Mouse (Mus musculus) midbrain, embryonic 11.5 days (tissue): Measurements from ENCODE around the gene Crim1. TPM values are rescaled to one million over a fixed set of nuclear protein-coding genes. Genes with fewer than 3 reads are reported as not detected.

Experiments
- ATAC-seq: fragments of 200-750 bp; cut with Nextera tagmentation; 2 replicates; pipeline ENCODE4 v1.8.0; 2017; ENCODE audit warnings: moderate TSS enrichment, moderate library complexity; ENCODE audit not compliant: low FRiP score
- DNase-seq: peaks from one replicate; pipeline ENCODE4 v3.0.0; 2015; ENCODE audit warnings: low spot score; ENCODE audit errors: missing footprints
- H3K27ac ChIP-seq: fragments of 300-500 bp; sonication (generic); 2 replicates; pipeline ENCODE4 v1.5.1; 2014; ENCODE audit warnings: low read depth, low read length
- H3K27me3 ChIP-seq: fragments of 300-500 bp; sonication (generic); 2 replicates; pipeline ENCODE4 v1.6.1; 2014; ENCODE audit warnings: mild to moderate bottlenecking, low read length, moderate library complexity, mixed read lengths; ENCODE audit not compliant: control insufficient read depth, insufficient read depth
- H3K36me3 ChIP-seq: fragments of 300-500 bp; sonication (generic); 2 replicates; pipeline ENCODE4 v1.6.1; 2014; ENCODE audit warnings: mild to moderate bottlenecking, low read length, moderate library complexity, mixed read lengths; ENCODE audit not compliant: control insufficient read depth, insufficient read depth
- H3K4me1 ChIP-seq: fragments of 300-500 bp; sonication (generic); 2 replicates; pipeline ENCODE4 v1.6.1; 2014; ENCODE audit warnings: low read length; ENCODE audit not compliant: control insufficient read depth, insufficient read depth
- H3K4me2 ChIP-seq: fragments of 300-500 bp; sonication (generic); 2 replicates; pipeline ENCODE4 v1.6.1; 2014; ENCODE audit warnings: mild to moderate bottlenecking, moderate library complexity
- H3K4me3 ChIP-seq: fragments of 300-500 bp; sonication (generic); 2 replicates; pipeline ENCODE4 v1.5.1; 2014; ENCODE audit warnings: low read depth, low read length
- H3K9ac ChIP-seq: fragments of 300-500 bp; sonication (generic); 2 replicates; pipeline ENCODE4 v1.6.1; 2014; ENCODE audit warnings: low read length
- H3K9me3 ChIP-seq: fragments of 300-500 bp; sonication (generic); 2 replicates; pipeline ENCODE4 v1.6.1; 2016; ENCODE audit warnings: low read length; ENCODE audit not compliant: control insufficient read depth
- WGBS: fragments of 180-500 bp; shearing (Covaris S2); extraction: QIAGEN DNeasy Blood & Tissue Kit; methylation state at CpG from one replicate; pipeline ENCODE4 v1.1.7; 2014; 5-methylcytosine and 5-hydroxymethylcytosine counted together
- polyA plus RNA-seq: library from polyadenylated mRNA; unstranded; fragments of >200 nt; fragmentation: Nextera tagmentation; extraction: Ambion mirVana; gene quantifications from 2 replicates; pipeline ENCODE4 v1.2.1, GENCODE M21; 2014

The Crim1 gene
- polyA plus RNA-seq, 1 experiment from 2014 or later = 4.4 TPM

DNA sequence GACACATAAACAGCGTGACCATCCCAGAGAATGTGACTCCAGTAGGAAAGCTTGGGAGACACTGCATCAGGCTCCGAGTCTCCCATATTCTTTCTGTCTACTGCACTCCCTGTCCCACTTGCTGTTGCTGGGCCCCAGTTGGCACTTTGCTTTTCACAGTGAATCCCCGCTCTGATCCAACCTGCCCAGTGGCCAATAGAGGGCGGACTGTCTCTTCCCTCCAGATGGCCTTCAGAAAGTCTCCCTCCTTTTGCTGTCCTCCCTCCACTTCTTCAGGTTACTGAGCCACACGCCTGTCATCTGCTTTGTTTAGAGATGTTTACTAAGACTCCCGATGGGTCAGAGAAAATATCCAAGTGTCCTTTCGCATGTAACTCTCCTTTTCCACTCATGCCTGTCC lies 2.9 kb upstream of the Crim1 start:
- WGBS = 16% methylated on average over 7 of the region's 7 CpGs
- Histone ChIP-seq H3K9ac (no peak overlapping the region), H3K4me2 (no peak overlapping the region), H3K27ac (no peak overlapping the region), H3K4me1 (peaks cover 2% of the 10 kb centered on the region), H3K9me3 (no peaks in the 10 kb centered on the region), H3K36me3 (no peaks in the 10 kb centered on the region), H3K4me3 (no peak overlapping the region), H3K27me3 (no peaks in the 10 kb centered on the region; the same call in 1 of the 2 replicates)
- peak; percentile 89 for DNase-seq
- no peak for ATAC-seq

- no peaks in the 10 kb centered on the region for H3K9me3 ChIP-seq
- H3K27me3 ChIP-seq = no peaks in the 10 kb centered on the region; the same call in 1 of the 2 replicates
- WGBS = 76% methylated on average over 4 of the region's 4 CpGs
- DNase-seq = no peak
- ATAC-seq = no peak
- H3K4me1 ChIP-seq = peaks cover 12% of the 10 kb centered on the region
- no peaks in the 10 kb centered on the region for H3K36me3 ChIP-seq
- H3K9ac ChIP-seq = no peak overlapping the region
- no peak overlapping the region for H3K4me3 ChIP-seq
- no peak overlapping the region for H3K27ac ChIP-seq
- H3K4me2 ChIP-seq = no peak overlapping the region
These were observed 1.9 kb upstream of the Crim1 start for GRCm38 (mm10) chr17:78198140-78198539.

GRCm38 (mm10) chr17:78198820-78199219 lies 1.2 kb upstream of the Crim1 start:
- H3K36me3 ChIP-seq = no peaks in the 10 kb centered on the region
- H3K9me3 ChIP-seq = no peaks in the 10 kb centered on the region
- 14% methylated on average over 4 of the region's 4 CpGs for WGBS
- H3K4me2 ChIP-seq = peak overlapping the region; percentile 92
- H3K27ac ChIP-seq = no peak overlapping the region
- 0 out of 2 replicates have a peak overlapping the region, but pooled peaks have one; percentile 85 for H3K4me3 ChIP-seq
- H3K4me1 ChIP-seq = peaks cover 13% of the 10 kb centered on the region
- DNase-seq (no peak), ATAC-seq (no peak)
- H3K27me3 ChIP-seq = no peaks in the 10 kb centered on the region; the same call in 1 of the 2 replicates
- H3K9ac ChIP-seq = no peak overlapping the region

DNA sequence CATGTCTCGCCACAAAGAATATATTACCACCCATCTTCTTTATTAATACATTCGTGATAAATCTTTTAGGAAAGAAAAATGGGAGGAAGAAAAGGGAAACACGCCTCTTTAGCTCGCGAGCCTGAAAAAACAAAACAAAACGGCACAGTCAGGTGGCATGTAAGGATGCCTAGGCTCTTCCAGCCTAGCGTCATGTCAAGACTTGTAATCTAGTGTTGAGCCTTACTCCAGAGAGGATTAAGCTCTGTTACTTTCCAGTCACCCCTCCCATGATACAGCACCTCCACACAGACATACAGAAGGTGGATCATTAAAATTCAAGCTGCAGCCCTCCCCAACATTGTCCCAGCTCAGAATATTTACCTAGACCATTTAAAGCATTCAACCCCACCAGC lies 820 bp upstream of the Crim1 start:
- ATAC-seq = peak; percentile 6; the same call in 1 of the 2 replicates

DNA sequence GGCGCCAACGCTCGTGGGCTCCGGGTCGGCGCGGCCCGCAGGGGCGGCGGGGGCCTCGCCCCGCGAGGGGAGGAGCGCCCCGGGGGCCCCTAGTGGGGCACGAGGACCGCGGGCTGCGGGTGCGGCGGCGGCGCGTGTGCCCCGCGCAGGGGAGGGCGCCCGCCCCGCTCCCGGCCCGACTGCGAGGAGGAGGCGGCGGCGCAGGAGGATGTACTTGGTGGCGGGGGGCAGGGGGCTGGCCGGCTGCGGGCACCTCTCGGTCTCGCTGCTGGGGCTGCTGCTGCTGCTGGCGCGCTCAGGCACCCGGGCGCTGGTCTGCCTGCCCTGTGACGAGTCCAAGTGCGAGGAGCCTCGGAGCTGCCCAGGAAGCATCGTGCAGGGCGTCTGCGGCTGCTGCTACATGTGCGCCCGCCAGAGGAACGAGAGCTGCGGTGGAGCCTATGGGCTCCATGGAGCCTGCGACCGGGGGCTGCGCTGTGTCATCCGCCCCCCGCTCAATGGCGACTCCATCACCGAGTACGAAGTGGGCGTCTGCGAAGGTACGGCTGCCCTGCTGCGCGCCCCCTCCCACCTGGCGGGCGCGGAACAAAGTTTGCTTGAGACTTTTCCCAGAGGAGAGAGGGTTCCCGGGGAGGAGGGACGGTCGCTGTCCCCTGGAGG lies 643 bp downstream of the Crim1 start:
- peak; percentile 95 for DNase-seq
- WGBS = under 1% methylated on average over 55 of the region's 73 CpGs
- peaks cover 13% of the 10 kb centered on the region for H3K4me1 ChIP-seq

More for the DNA sequence above, 820 bp upstream of the Crim1 start:
- Histone ChIP-seq H3K27ac (peak overlapping the region; percentile 73), H3K4me2 (peak overlapping the region; percentile 92), H3K9me3 (no peaks in the 10 kb centered on the region), H3K27me3 (no peaks in the 10 kb centered on the region; the same call in 1 of the 2 replicates), H3K4me1 (peaks cover 13% of the 10 kb centered on the region), H3K9ac (peak overlapping the region; percentile 78), H3K36me3 (no peaks in the 10 kb centered on the region), H3K4me3 (peak overlapping the region; percentile 85)
- 5% methylated on average over 7 of the region's 7 CpGs for WGBS
- DNase-seq = peak; percentile 91

DNA sequence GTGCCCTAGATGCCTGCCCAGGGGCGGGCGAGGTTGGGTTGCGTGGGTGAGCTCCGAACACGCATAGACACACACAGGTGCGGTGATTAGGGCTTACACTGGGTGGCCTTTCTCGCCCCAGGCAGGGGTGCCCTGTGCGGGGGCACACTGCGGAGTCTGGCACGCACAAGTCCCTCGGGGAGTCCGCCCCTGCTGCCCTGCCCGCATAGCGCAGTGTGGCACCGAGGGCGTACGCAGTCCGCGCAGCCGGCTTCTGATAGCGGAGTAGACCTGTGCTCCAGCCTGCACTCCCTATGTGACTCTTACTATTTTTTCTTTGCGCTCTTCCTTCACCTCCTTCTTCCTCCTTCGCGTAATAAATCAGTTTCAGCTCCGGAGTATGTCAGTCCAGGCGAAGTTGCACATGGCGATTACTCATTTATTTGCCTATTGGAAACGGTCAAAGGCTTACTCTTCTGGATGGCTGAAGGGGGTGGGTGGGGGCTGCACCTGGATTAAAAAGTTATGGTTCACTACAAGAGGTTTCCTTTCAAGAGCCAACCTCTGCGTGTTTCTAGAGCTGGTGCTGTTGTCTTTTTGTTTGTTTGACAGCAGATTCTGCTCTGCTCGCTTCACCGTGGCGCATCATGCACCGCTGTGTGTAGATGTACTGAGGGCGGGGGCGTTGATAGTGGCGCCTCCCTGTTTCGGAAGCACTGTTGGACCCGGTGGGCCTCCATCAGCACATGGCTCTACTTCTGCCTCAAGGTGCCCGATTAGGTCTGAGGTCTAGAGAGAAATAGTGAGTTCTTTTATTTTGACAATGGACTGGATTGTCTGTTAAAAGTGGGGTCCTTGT lies 1.4 kb downstream of the Crim1 start:
- ATAC-seq = peak; percentile 34
- Histone ChIP-seq H3K9ac (peak overlapping the region; percentile 91), H3K4me3 (peak overlapping the region; percentile 85), H3K9me3 (no peaks in the 10 kb centered on the region), H3K27me3 (no peaks in the 10 kb centered on the region; the same call in 1 of the 2 replicates), H3K4me1 (peaks cover 13% of the 10 kb centered on the region), H3K27ac (no peak overlapping the region), H3K36me3 (no peaks in the 10 kb centered on the region), H3K4me2 (peak overlapping the region; percentile 92)
- DNase-seq = peak; percentile 93
- under 1% methylated on average over 39 of the region's 39 CpGs for WGBS

More for the DNA sequence above, 643 bp downstream of the Crim1 start:
- Histone ChIP-seq H3K27me3 (no peaks in the 10 kb centered on the region; the same call in 1 of the 2 replicates), H3K9me3 (no peaks in the 10 kb centered on the region), H3K9ac (peak overlapping the region; percentile 91), H3K4me2 (peak overlapping the region; percentile 92), H3K27ac (peak overlapping the region; percentile 88), H3K36me3 (no peaks in the 10 kb centered on the region), H3K4me3 (peak overlapping the region; percentile 85)
- peak; percentile 49 for ATAC-seq

DNA sequence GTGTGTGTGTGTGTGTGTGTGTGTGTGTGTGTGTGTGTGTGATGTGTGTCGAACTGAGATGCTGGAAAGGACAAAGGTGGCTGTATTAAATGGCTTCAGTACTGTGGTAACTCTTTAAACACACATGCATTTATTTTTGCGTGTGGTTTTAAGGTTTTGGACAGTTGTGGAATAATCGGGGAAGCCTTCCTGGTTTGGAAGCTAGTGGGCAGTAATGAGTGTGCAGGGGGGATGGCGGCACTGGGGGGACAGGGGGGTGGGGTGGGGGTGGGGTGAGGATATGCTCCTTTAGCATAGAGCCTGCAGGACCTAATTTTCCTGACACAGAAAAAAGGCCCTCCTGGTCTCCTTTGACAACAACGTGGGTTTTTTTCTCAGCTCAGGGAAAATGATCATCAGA lies 2.2 kb downstream of the Crim1 start:
- Histone ChIP-seq H3K27me3 (no peaks in the 10 kb centered on the region; the same call in 1 of the 2 replicates), H3K4me1 (peaks cover 13% of the 10 kb centered on the region), H3K27ac (no peak overlapping the region), H3K9me3 (no peaks in the 10 kb centered on the region), H3K36me3 (no peaks in the 10 kb centered on the region), H3K4me2 (peak overlapping the region; percentile 92), H3K4me3 (peak overlapping the region; percentile 85), H3K9ac (peak overlapping the region; percentile 91; the same call in 1 of the 2 replicates)
- ATAC-seq = no peak
- peak; percentile 87 for DNase-seq
- 3% methylated on average over 5 of the region's 5 CpGs for WGBS

DNA sequence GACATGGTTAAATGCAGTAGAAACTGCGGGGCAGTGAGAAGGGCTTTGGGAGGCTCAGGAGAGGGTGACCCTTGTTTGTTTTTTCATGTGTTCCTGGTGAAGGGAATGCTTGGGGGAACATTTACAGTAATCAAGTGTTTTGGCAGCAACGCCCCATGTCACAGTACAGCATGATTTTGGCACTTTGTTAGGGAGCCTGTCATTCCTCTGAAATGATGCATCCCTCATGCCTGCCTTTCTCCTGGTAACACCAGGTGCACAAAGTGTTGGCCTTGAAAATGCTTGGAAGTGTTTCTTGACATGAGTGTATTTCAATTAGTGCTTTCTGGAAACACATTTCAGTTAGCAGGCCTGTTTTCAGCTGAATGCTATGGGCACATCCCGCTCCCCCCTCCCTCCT lies 2.7 kb downstream of the Crim1 start:
- peak overlapping the region; percentile 92 for H3K4me2 ChIP-seq
- DNase-seq (peak; percentile 89), ATAC-seq (no peak)
- H3K4me1 ChIP-seq = peaks cover 13% of the 10 kb centered on the region
- no peaks in the 10 kb centered on the region for H3K9me3 ChIP-seq
- 49% methylated on average over 3 of the region's 3 CpGs for WGBS
- H3K9ac ChIP-seq = peak overlapping the region; percentile 24; the same call in 1 of the 2 replicates
- no peaks in the 10 kb centered on the region; the same call in 1 of the 2 replicates for H3K27me3 ChIP-seq
- H3K36me3 ChIP-seq = no peaks in the 10 kb centered on the region
- no peak overlapping the region for H3K27ac ChIP-seq
- H3K4me3 ChIP-seq = peak overlapping the region; percentile 85

GRCm38 (mm10) chr17:78203478-78203877 lies 3.4 kb downstream of the Crim1 start:
- Histone ChIP-seq H3K4me2 (peak overlapping the region; percentile 92; the same call in 1 of the 2 replicates), H3K9ac (no peak overlapping the region), H3K9me3 (no peaks in the 10 kb centered on the region), H3K27ac (no peak overlapping the region), H3K36me3 (no peaks in the 10 kb centered on the region), H3K4me1 (peaks cover 13% of the 10 kb centered on the region), H3K4me3 (no peak overlapping the region), H3K27me3 (no peaks in the 10 kb centered on the region)
- WGBS = 58% methylated on average over 5 of the region's 5 CpGs
- ATAC-seq = no peak
- no peak for DNase-seq
